Mouse (Mus musculus) myocyte (in vitro differentiated cells): ENCODE results near the gene Slc38a10. TPM values are rescaled to one million over a fixed set of nuclear protein-coding genes. Genes with fewer than 3 reads are reported as not detected.

ENCODE experiments used
- H3K27me3 ChIP-seq: one replicate; pipeline ENCODE4 v1.6.1; 2011; ENCODE audit not compliant: control insufficient read depth, insufficient read depth, insufficient read length
- H3K36me3 ChIP-seq: one replicate; pipeline ENCODE4 v1.6.1; 2011; ENCODE audit not compliant: control insufficient read depth, insufficient read depth
- H3K4me2 ChIP-seq: one replicate; pipeline ENCODE4 v1.6.1; 2011; ENCODE audit warnings: low read depth, control low read depth
- H3K4me3 ChIP-seq: one replicate; pipeline ENCODE4 v1.5.1; 2011; ENCODE audit warnings: mild to moderate bottlenecking, control low read depth, moderate library complexity
- H3K79me2 ChIP-seq: one replicate; pipeline ENCODE4 v1.6.1; 2011; ENCODE audit not compliant: control insufficient read depth, insufficient read depth
- H3ac ChIP-seq: one replicate; pipeline ENCODE4 v1.6.1; 2011; ENCODE audit not compliant: control insufficient read depth, insufficient read length
- CEBPB ChIP-seq: IDR thresholded peaks from 2 replicates; pipeline ENCODE4 v1.6.1; 2011; ENCODE audit warnings: mild to moderate bottlenecking, moderate library complexity; ENCODE audit not compliant: poor library complexity, insufficient read depth, severe bottlenecking
- E2F4 ChIP-seq: IDR thresholded peaks from one replicate; pipeline ENCODE4 v1.6.1; 2011; ENCODE audit warnings: mild to moderate bottlenecking, control low read depth, moderate library complexity; ENCODE audit not compliant: insufficient read depth
- MAX ChIP-seq: IDR thresholded peaks from one replicate; pipeline ENCODE4 v1.6.1; 2011; ENCODE audit warnings: low read depth, mild to moderate bottlenecking, control low read depth
- MYOD1 ChIP-seq, 3 experiments: IDR thresholded peaks; one replicate each; pipeline ENCODE4 v1.6.1; 2011; ENCODE audit warnings: control low read depth in 2 of 3, low read depth in 2 of 3, mild to moderate bottlenecking in 2 of 3, moderate library complexity in 1 of 3; ENCODE audit not compliant: insufficient read length in 2 of 3, control insufficient read depth in 1 of 3
- MYOG ChIP-seq, 3 experiments: IDR thresholded peaks; one replicate each; pipeline ENCODE4 v1.6.1; 2011; ENCODE audit warnings: control low read depth in 2 of 3, low read depth in 2 of 3, mild to moderate bottlenecking in 2 of 3; ENCODE audit not compliant: insufficient read length in 2 of 3, control insufficient read depth in 1 of 3, insufficient read depth in 1 of 3
- POLR2A ChIP-seq: IDR thresholded peaks from one replicate; pipeline ENCODE4 v1.6.1; 2011; ENCODE audit warnings: low read depth, mild to moderate bottlenecking, control low read depth, moderate library complexity; ENCODE audit not compliant: insufficient read length
- POLR2AphosphoS2 ChIP-seq: IDR thresholded peaks from one replicate; pipeline ENCODE4 v1.6.1; 2011; ENCODE audit warnings: low read depth, control low read depth; ENCODE audit not compliant: insufficient read length
- REST ChIP-seq: IDR thresholded peaks from one replicate; pipeline ENCODE4 v1.6.1; 2011; ENCODE audit warnings: mild to moderate bottlenecking, control low read depth, moderate library complexity; ENCODE audit not compliant: insufficient read depth, insufficient read length
- SRF ChIP-seq: IDR thresholded peaks from one replicate; pipeline ENCODE4 v1.6.1; 2011; ENCODE audit warnings: low read depth; ENCODE audit not compliant: control insufficient read depth, insufficient read length
- TCF12 ChIP-seq: IDR thresholded peaks from one replicate; pipeline ENCODE4 v1.6.1; 2011; ENCODE audit warnings: mild to moderate bottlenecking, control low read depth; ENCODE audit not compliant: poor library complexity, insufficient read depth, severe bottlenecking
- TCF3 ChIP-seq: IDR thresholded peaks from one replicate; pipeline ENCODE4 v1.6.1; 2011; ENCODE audit warnings: low read depth, control low read depth; ENCODE audit not compliant: insufficient read length
- USF1 ChIP-seq: IDR thresholded peaks from one replicate; pipeline ENCODE4 v1.6.1; 2011; ENCODE audit warnings: low read depth, mild to moderate bottlenecking, control low read depth, moderate library complexity
- polyA plus RNA-seq: library from polyadenylated mRNA; unstranded; fragments of >200 nt; fragmentation: generic; extraction: Trizol; gene quantifications from one replicate; pipeline ENCODE4 v1.2.1, GENCODE M21; 2012; ENCODE audit warnings: missing spikeins

Gene Slc38a10
- polyA plus RNA-seq, 1 experiment: 97.9 TPM

DNA sequence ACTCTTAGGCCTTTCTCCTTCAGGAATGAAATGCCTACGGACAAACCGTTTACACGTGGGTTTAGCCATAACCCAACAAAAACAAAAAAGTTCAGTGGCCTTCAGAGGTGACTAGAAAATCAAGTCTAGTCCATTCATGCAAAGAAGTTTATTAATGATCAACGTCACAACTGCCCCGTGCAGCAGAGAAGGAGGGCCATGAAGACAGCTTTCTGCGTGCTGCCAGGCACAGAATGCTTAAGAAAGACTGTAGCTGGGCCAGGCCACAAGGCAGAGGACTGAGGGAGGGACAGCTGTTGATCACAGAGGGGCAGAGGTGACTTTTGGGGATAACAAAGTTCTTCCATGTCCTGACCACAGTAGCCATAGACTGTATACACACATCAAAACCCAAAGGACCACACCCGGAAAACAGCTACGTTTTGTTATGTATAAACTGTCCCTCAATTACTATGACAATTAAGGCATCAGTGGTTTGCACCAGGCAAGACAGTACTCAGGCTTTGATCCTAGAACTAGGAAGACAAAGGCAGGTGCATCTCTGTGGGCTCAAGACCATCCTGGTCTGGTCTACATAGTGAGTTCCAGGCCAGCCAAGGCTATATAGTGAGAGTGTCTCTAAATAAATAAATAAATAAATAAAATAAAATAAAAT is 2.8 kb downstream of the Slc38a10 start:
- no peaks in the 10 kb centered on the region for H3K36me3 ChIP-seq
- no peak overlapping the region for H3K4me3 ChIP-seq
- no peak overlapping the region for H3ac ChIP-seq
- H3K27me3 ChIP-seq: no peaks in the 10 kb centered on the region
- TF ChIP-seq POLR2A (no peak), TCF12 (no peak), MAX (no peak), SRF (no peak), E2F4 (no peak), MYOG (IDR thresholded peaks at IDR 0.05; ENCODE audit: control insufficient read depth in 1 of 3, insufficient read depth in 1 of 3, insufficient read length in 2 of 3, low read depth in 2 of 3) (no peak), TCF3 (no peak), USF1 (no peak), POLR2AphosphoS2 (no peak), MYOD1 (IDR thresholded peaks at IDR 0.05; ENCODE audit: control insufficient read depth in 1 of 3, insufficient read length in 2 of 3, low read depth in 2 of 3) (no peak), CEBPB (no peak), REST (no peak)
- H3K79me2 ChIP-seq: peaks cover 49% of the 10 kb centered on the region
- no peak overlapping the region for H3K4me2 ChIP-seq

DNA sequence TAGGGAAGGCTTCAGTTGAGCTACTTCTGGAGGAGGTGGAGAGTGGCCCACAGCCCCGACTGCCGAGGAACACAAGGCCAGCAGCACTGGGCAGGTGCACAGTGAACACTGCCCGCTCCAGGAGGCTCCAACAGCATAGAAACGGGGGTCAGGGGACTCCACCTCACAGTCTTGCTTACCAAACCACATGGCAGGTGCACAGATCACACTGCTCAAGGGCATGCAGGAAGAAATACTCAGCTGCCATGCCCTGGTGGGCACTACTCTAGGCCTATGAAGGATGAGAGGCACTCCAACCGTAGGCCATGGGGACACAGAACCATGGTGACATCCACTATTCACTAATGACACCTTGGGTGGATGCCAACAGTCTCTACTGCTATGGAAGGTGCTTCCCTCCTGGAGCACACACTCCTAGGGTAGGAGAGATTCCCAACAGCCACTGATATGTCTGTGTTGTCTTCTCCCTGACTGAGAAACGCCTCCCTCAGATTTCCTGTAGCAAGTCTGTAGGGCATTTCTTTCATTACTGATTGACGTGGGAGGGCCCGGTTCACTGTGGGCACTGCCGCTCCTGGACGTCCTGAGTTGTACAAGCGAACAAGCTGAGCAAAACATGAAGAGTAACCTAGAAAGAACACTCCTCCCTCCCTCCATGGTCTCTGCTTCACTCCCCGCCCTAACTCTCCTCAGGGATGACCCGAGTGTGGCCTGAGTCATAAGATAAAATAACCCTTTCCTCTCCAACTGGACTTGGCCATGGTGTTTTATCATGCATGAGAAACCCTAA is 7.2 kb downstream of the Slc38a10 start:
- Histone ChIP-seq H3K36me3 (no peaks in the 10 kb centered on the region), H3K4me3 (no peak overlapping the region), H3ac (no peak overlapping the region), H3K79me2 (peaks cover 29% of the 10 kb centered on the region), H3K27me3 (no peaks in the 10 kb centered on the region), H3K4me2 (no peak overlapping the region)
- TF ChIP-seq MYOD1 (IDR thresholded peaks at IDR 0.05; ENCODE audit: control insufficient read depth in 1 of 3, insufficient read length in 2 of 3, low read depth in 2 of 3): peak in 2 of 3 experiments; percentile 68 to 72
- TF ChIP-seq E2F4: no peak
- peak in 1 of 3 experiments; percentile 61 for TF ChIP-seq MYOG (IDR thresholded peaks at IDR 0.05; ENCODE audit: control insufficient read depth in 1 of 3, insufficient read depth in 1 of 3, insufficient read length in 2 of 3, low read depth in 2 of 3)

- Histone ChIP-seq H3K4me2 (no peak overlapping the region), H3K4me3 (no peak overlapping the region), H3K36me3 (no peaks in the 10 kb centered on the region), H3K27me3 (no peaks in the 10 kb centered on the region), H3ac (no peak overlapping the region), H3K79me2 (peaks cover 16% of the 10 kb centered on the region)
- TF ChIP-seq SRF (no peak), MYOG (IDR thresholded peaks at IDR 0.05; ENCODE audit: control insufficient read depth in 1 of 3, insufficient read depth in 1 of 3, insufficient read length in 2 of 3, low read depth in 2 of 3) (peak in 1 of 3 experiments; percentile 29)
Observed at GRCm38 (mm10) chr11:120142601-120143051, 8.5 kb downstream of the Slc38a10 start.

GRCm38 (mm10) chr11:120140255-120140654 is 10.9 kb downstream of the Slc38a10 start:
- H3K36me3 ChIP-seq: no peaks in the 10 kb centered on the region
- no peaks in the 10 kb centered on the region for H3K27me3 ChIP-seq
- TF ChIP-seq E2F4: no peak
- no peak for TF ChIP-seq TCF3
- TF ChIP-seq POLR2AphosphoS2: no peak
- TF ChIP-seq SRF: no peak
- TF ChIP-seq TCF12: no peak
- no peak for TF ChIP-seq MAX
- no peak for TF ChIP-seq MYOG (IDR thresholded peaks at IDR 0.05; ENCODE audit: control insufficient read depth in 1 of 3, insufficient read depth in 1 of 3, insufficient read length in 2 of 3, low read depth in 2 of 3)

DNA sequence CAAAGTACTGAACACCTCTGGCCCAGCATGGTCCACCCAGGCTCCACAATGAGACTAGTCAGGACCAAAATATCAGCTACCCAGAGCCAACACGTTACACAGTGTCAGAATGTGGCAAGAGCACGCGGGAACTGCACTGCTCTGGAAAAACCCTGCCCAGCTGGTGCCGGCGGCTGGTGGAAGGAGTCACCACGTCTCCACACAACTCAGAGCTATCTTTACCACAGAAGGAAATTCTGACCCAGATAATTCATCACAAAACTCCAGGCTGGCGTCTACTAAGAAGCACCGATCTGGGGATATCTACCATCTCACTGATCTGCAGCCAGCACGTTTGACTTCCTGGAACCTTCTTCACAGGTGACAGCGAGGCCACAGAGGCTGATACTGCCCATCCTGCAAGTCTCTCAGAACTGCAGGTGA is 11.8 kb downstream of the Slc38a10 start:
- Histone ChIP-seq H3ac (no peak overlapping the region), H3K79me2 (peaks cover 7% of the 10 kb centered on the region), H3K4me3 (no peak overlapping the region), H3K4me2 (no peak overlapping the region), H3K36me3 (no peaks in the 10 kb centered on the region), H3K27me3 (no peaks in the 10 kb centered on the region)
- TF ChIP-seq USF1 (no peak), TCF3 (no peak), MYOD1 (IDR thresholded peaks at IDR 0.05; ENCODE audit: control insufficient read depth in 1 of 3, insufficient read length in 2 of 3, low read depth in 2 of 3) (peak in 1 of 3 experiments; percentile 54), MAX (no peak), POLR2AphosphoS2 (no peak), MYOG (IDR thresholded peaks at IDR 0.05; ENCODE audit: control insufficient read depth in 1 of 3, insufficient read depth in 1 of 3, insufficient read length in 2 of 3, low read depth in 2 of 3) (peak in 2 of 3 experiments; percentile 23 to 45)

More at GRCm38 (mm10) chr11:120140255-120140654, 10.9 kb downstream of the Slc38a10 start:
- Histone ChIP-seq H3K4me2 (no peak overlapping the region), H3K4me3 (no peak overlapping the region), H3K79me2 (peaks cover 14% of the 10 kb centered on the region), H3ac (no peak overlapping the region)
